Mouse (Mus musculus) C2C12 (cell line): ENCODE data around the gene Klf6.

Experiments
- CTCF ChIP-seq: IDR thresholded peaks from one replicate; pipeline ENCODE4 v1.5.1; 2011; ENCODE audit not compliant: control insufficient read depth, insufficient read depth, insufficient read length
- MYOD1 ChIP-seq: IDR thresholded peaks from one replicate; pipeline ENCODE4 v1.6.1; 2011; ENCODE audit warnings: low read depth; ENCODE audit not compliant: control insufficient read depth, insufficient read length
- MYOG ChIP-seq: IDR thresholded peaks from one replicate; pipeline ENCODE4 v1.6.1; 2011; ENCODE audit not compliant: control insufficient read depth, insufficient read length; ENCODE audit errors: extremely low read depth
- USF1 ChIP-seq: IDR thresholded peaks from one replicate; pipeline ENCODE4 v1.6.1; 2011; ENCODE audit warnings: low read depth, mild to moderate bottlenecking, control low read depth, moderate library complexity

DNA sequence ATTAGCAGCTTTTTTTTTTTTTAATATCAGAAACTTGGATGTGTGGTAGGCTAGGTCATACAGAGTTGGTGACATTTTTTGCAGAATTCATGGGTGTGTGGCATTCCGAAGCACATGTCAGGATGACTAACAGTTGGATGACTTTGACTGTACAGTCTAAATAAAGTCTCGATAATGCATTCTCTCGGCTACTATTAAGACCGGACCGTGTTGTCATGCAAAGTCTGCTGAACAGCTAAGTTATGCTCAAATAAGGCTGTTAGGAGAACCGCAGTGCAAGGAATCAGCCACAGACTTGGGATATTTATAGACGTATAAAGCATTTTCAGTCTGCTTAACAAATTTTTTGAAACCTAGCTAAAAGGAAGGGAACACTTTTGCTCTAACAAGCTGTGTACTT lies 10.1 kb downstream of the Klf6 start:
- no peak for TF ChIP-seq CTCF
- no peak for TF ChIP-seq MYOD1
- no peak for TF ChIP-seq USF1
- no peak for TF ChIP-seq MYOG
